Mouse (Mus musculus) cerebellum, adult 2 months (tissue): Measurements from ENCODE around the gene Lingo1. TPM values are rescaled to one million over a fixed set of nuclear protein-coding genes. Genes with fewer than 3 reads are reported as not detected.

Experiments used
- DNase-seq, 2 experiments: peaks; one replicate each; pipeline ENCODE4 v3.0.0; 2021
- H3K27ac ChIP-seq: fragments of 200-500 bp; 2 replicates; pipeline ENCODE4 v1.5.1; 2012; ENCODE audit warnings: low read length, control low read depth, inconsistent platforms; ENCODE audit not compliant: insufficient read depth
- H3K27me3 ChIP-seq: fragments of 200-500 bp; 2 replicates; pipeline ENCODE4 v1.6.1; 2012; ENCODE audit warnings: inconsistent platforms, mild to moderate bottlenecking, low read length, moderate library complexity; ENCODE audit not compliant: control insufficient read depth, insufficient read depth
- H3K4me1 ChIP-seq: fragments of 200-500 bp; 2 replicates; pipeline ENCODE4 v1.6.1; 2011; ENCODE audit warnings: low read length; ENCODE audit not compliant: control insufficient read depth, insufficient read depth
- H3K4me3 ChIP-seq: fragments of 200-500 bp; replicated peaks from 2 replicates; pipeline ENCODE3; 2011; ENCODE audit warnings: mild to moderate bottlenecking, low read depth, low read length, control low read depth; ENCODE audit not compliant: insufficient read depth
- CTCF ChIP-seq: fragments of 200-500 bp; IDR thresholded peaks from 2 replicates; pipeline ENCODE4 v1.5.1; 2011; ENCODE audit warnings: low read depth, mild to moderate bottlenecking, control low read depth, low read length, moderate library complexity, borderline replicate concordance; ENCODE audit not compliant: insufficient read depth
- POLR2A ChIP-seq: fragments of 200-500 bp; IDR thresholded peaks from 2 replicates; pipeline ENCODE4 v1.6.1; 2011; ENCODE audit warnings: low read length, control low read depth, borderline replicate concordance; ENCODE audit not compliant: insufficient read depth
- WGBS: fragments of 180-500 bp; shearing (Covaris S2); methylation state at CpG from one replicate; pipeline ENCODE4 v1.1.7; 2018; 5-methylcytosine and 5-hydroxymethylcytosine counted together
- polyA plus RNA-seq: library from polyadenylated mRNA; depleted of rRNA; stranded (reverse); fragments of >200 nt; gene quantifications from 2 replicates; pipeline ENCODE4 v1.2.3, GENCODE M21; 2012

Gene Lingo1
- polyA plus RNA-seq, 1 experiment: 88.3 TPM

GRCm38 (mm10) chr9:56629674-56630397 lies 166.4 kb downstream of the Lingo1 start:
- Histone ChIP-seq H3K4me3 (no peak overlapping the region), H3K27ac (no peak overlapping the region), H3K4me1 (peaks cover 39% of the 10 kb centered on the region), H3K27me3 (no peaks in the 10 kb centered on the region)
- 53% methylated on average over 5 of the region's 5 CpGs for WGBS
- no peak for TF ChIP-seq POLR2A
- DNase-seq: peak in 1 of 2 experiments; percentile 25

GRCm38 (mm10) chr9:56627295-56627694 lies 169.0 kb downstream of the Lingo1 start:
- peak in 1 of 2 experiments; percentile 26 for DNase-seq
- H3K4me3 ChIP-seq: no peak overlapping the region
- no peaks in the 10 kb centered on the region for H3K27me3 ChIP-seq
- peaks cover 37% of the 10 kb centered on the region for H3K4me1 ChIP-seq
- 39% methylated on average over 4 of the region's 4 CpGs for WGBS
- H3K27ac ChIP-seq: no peak overlapping the region
- TF ChIP-seq POLR2A (no peak), CTCF (no peak)

- Histone ChIP-seq H3K27ac (no peak overlapping the region), H3K27me3 (no peaks in the 10 kb centered on the region), H3K4me1 (peaks cover 51% of the 10 kb centered on the region), H3K4me3 (no peak overlapping the region)
- 64% methylated on average over 2 of the region's 2 CpGs for WGBS
- DNase-seq: no peak
- no peak for TF ChIP-seq POLR2A
- no peak for TF ChIP-seq CTCF
Measured at GRCm38 (mm10) chr9:56624923-56625322, 171.3 kb downstream of the Lingo1 start.

GRCm38 (mm10) chr9:56623361-56623760 lies 172.9 kb downstream of the Lingo1 start:
- Histone ChIP-seq H3K27ac (no peak overlapping the region), H3K27me3 (no peaks in the 10 kb centered on the region), H3K4me3 (no peak overlapping the region), H3K4me1 (peaks cover 49% of the 10 kb centered on the region)
- WGBS: 63% methylated on average over 11 of the region's 11 CpGs
- TF ChIP-seq CTCF: no peak
- no peak for TF ChIP-seq POLR2A
- peak in 1 of 2 experiments; percentile 27 for DNase-seq

GRCm38 (mm10) chr9:56622761-56623160 lies 173.5 kb downstream of the Lingo1 start:
- TF ChIP-seq CTCF (no peak), POLR2A (no peak)
- Histone ChIP-seq H3K27ac (no peak overlapping the region), H3K4me1 (peaks cover 49% of the 10 kb centered on the region), H3K27me3 (no peaks in the 10 kb centered on the region), H3K4me3 (no peak overlapping the region)
- no peak for DNase-seq
- 78% methylated on average over 7 of the region's 7 CpGs for WGBS

- peak; percentile 34 to 39 for DNase-seq
- no peak for TF ChIP-seq CTCF
- TF ChIP-seq POLR2A: no peak
- peaks cover 30% of the 10 kb centered on the region for H3K4me1 ChIP-seq
- no peak overlapping the region for H3K27ac ChIP-seq
- H3K27me3 ChIP-seq: no peaks in the 10 kb centered on the region
- WGBS: 49% methylated on average over 42 of the region's 42 CpGs
- no peak overlapping the region for H3K4me3 ChIP-seq
Measured at GRCm38 (mm10) chr9:56620512-56621371, 175.5 kb downstream of the Lingo1 start.

- DNase-seq: no peak
- Histone ChIP-seq H3K4me3 (no peak overlapping the region), H3K4me1 (peaks cover 23% of the 10 kb centered on the region), H3K27ac (no peak overlapping the region), H3K27me3 (no peaks in the 10 kb centered on the region)
- TF ChIP-seq POLR2A (no peak), CTCF (no peak)
- 63% methylated on average over 23 of the region's 23 CpGs for WGBS
Measured at GRCm38 (mm10) chr9:56619715-56620114, 176.6 kb downstream of the Lingo1 start.
